Mouse (Mus musculus): ENCODE measurements around the gene Smyd3.

The Smyd3 gene

DNA sequence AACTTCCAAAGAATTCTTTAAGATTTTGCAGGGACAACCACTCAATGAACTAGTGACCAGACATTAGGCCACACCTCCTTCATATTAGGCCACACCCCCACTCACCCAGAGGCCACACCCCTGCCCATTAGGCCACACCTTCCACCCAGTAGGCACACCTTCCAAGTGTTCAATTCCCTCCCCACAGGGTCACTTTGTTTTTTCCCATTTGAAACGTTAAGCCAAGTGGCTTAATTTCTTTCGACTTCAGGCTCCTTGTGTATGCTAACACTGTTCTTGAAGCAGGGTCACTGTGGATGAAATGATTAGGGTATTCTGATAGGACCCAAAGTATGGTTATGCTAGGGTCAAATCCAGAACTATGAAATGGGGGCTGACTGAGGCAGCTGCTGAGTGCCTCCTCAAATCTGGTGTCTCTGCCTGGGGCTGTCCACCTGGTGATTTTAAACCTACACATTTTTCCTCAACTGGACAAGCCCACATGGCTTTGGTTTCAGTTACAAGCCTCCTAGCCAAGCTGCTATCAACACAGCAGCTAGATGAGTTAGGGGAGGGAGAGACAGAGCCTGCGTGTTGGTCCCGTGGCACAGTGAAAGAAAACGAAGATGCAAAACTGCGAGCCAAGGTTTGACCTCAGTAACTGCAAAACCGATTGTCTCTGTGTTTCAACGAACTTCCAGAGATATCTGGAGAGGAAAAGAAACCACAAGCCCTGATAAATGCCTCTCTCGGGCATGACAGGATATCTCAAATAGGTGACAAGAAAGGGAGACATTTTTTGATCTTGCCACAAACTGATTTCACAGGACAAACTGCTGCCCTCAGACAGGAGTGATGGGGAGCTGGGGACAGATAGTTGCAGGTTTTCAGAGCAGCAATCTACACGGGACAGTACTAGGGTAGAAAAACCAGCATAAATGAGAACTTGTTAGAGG lies 400.8 kb downstream of the Smyd3 start:
- no peak for DNase-seq (ENCODE audit: low read depth)

- DNase-seq (ENCODE audit: low read depth): no peak
These were observed 402.9 kb downstream of the Smyd3 start for GRCm38 (mm10) chr1:179114833-179115495.

- no peak for DNase-seq (ENCODE audit: low read depth)
These were observed 403.5 kb downstream of the Smyd3 start for GRCm38 (mm10) chr1:179114385-179114784.

GRCm38 (mm10) chr1:179108759-179109158 lies 409.1 kb downstream of the Smyd3 start:
- no peak for DNase-seq (ENCODE audit: low read depth)

DNA sequence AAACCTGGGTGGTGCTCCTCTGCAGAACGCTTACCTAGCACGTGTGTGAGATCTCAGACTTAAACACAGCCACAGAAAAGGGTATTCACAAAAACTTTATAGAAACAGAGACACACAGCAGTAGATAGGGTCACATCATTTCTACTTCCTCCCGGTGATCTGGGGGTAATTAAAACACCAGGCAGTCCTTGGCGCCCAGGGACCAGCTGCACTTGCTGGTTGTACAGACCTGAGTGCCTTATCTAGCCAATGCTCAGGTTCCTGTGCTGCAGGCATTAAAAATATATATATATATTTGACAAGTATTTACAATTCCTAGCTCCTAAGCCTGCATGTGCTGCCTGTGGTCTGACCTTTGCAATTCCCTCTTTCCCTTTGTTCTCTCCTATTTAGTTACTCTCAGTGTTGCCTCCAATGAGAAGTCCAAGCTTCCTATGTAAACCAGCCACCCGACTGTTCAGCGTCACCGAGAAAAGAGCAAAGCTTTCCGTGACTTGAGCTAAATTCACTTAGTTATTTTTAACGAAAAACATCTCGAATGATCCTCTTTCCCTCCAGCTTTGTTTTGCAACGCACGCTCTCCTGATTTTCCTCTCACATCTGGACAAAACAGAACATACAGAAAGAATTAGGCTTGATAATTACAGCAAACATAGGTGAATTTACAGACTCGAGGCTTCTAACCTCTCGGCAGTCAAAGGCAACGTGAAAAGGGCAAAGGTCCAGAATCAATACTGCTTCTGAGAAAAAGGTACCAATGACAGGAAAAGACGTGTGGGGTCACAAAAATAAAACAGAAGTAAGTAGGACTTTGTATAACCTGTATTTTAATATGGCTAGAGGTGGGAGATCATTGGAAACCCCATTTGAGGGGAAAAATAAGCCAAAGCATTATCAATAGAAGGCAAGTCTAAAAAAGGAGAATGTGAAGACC lies 409.8 kb downstream of the Smyd3 start:
- no peak for DNase-seq (ENCODE audit: low read depth)

- no peak for DNase-seq (ENCODE audit: low read depth)
These were observed 410.6 kb downstream of the Smyd3 start for GRCm38 (mm10) chr1:179107211-179107610.

DNA sequence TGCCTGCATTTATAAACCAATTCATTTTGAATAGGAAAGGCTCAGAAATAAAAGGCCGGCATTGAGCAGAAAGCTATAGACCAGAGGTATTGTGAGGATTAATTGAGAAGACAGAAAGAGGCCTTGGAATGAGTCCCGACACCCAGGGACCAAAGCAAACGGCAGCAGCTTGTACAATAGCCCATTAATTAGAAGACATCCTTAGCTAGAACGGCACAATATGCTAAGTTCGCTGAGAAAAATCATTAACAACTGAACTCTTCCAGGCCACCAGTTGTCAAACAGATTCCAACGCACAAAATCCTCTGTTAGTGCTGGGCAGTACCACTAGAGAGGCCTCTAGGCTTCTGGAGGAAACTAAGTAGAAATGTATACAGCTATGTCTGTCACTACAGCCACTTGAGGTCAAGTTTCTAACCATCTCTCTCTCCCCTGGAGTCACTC lies 411.1 kb downstream of the Smyd3 start:
- no peak for DNase-seq (ENCODE audit: low read depth)

GRCm38 (mm10) chr1:179106103-179106701 lies 411.6 kb downstream of the Smyd3 start:
- no peak for DNase-seq (ENCODE audit: low read depth)

DNA sequence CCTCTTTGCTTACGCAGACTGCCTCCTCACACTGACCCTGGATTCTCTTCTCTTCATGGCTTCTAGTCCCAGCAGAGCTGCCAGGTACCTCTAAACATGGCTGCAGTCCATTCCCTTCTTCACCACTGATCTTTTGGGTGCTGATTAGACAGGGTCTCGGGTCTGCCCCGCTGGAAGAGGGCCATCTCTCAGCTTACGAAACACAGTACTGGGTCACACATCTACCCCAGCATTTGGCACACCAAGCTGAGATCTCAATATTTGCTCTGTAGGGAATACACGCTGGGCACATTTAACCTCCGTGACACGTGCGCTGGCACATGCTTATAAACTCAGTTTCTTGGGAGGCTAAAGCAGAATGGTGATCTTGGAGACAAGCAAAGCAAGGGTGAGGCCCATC lies 413.4 kb downstream of the Smyd3 start:
- no peak for DNase-seq (ENCODE audit: low read depth)

DNA sequence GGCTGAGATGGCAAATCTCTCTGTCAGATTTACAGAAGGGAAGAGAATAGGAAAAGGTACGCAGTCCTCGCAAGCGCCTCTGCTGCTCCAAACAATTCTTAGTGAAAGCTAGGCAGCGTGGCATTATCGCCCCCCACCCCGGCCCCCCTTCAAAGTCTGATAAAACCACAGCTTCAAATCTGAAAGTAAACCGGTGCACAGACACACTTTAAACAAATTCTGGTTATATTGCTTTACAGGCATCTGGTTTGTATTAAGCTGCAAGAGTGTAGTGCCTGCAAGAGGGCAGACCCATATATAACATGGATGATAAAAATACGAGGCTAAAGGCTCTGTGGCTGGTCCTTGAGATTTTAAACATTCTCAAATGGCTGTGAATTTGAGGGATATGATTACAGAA lies 420.8 kb downstream of the Smyd3 start:
- DNase-seq (ENCODE audit: low read depth): no peak

- no peak for DNase-seq (ENCODE audit: low read depth)
These were observed 421.5 kb downstream of the Smyd3 start for GRCm38 (mm10) chr1:179096323-179096722.

DNA sequence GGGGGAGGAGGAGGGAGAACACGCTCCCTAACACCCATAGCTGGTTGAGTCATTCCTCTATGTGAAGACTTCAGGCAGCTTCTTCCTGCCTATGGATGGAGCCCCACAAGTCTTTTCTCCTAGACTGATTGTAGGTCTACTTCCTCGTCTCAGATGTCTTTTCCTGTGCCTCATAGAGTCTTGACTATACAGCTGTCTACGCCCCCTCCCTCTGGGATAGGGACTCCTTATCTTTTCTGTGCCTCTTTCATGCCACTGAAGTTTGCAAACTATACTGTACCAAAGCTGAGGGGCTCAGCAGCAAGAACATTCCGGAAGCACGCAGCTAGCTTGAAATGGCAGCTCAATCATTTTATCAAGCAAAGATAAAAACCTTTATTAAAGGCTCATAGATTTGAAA lies 428.7 kb downstream of the Smyd3 start:
- no peak for DNase-seq (ENCODE audit: low read depth)

DNA sequence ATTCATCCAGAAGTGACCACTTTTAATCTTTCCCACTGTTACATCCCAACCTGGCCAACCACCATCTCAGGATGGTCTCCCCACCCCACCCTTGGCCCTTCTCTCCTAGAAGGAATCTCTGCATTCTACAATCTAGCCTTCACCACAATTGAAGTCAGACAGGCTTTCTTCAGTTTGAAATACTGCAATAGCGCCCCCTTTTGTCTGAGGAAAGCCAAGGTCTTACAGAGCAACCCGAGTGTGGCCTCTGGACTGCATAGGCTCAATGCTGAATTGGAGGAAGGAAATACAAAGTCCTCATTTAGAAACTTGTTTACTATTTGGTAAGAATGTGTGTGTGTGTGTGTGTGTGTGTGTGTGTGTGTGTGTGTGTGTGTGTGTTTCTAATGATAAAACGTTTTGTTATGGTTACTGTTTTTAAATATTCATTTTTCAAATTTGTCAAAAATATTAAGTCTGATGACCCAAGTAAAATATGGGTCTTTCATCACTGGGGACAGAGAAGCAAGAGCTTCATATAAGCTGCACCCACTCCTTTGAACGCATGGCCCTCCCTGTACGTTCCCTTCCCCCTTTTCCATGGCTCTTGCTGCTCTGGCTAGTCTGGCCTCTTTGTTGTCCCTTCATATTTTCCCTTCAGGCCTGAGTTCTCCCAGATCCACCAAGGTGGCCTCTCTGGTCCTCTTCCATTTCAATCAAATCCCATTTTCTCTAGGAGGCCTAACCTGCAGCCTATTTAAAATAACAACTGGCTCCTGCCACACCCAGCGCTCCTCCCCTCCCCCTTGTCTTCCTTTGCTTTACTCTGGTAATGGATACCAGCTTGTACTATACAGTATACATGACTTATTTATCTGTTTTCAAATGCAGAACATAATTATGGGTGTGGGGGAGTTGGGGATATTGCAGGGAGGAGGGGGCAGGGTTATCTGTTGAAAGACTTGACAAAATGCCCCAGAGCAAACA lies 430.5 kb downstream of the Smyd3 start:
- no peak for DNase-seq (ENCODE audit: low read depth)

DNA sequence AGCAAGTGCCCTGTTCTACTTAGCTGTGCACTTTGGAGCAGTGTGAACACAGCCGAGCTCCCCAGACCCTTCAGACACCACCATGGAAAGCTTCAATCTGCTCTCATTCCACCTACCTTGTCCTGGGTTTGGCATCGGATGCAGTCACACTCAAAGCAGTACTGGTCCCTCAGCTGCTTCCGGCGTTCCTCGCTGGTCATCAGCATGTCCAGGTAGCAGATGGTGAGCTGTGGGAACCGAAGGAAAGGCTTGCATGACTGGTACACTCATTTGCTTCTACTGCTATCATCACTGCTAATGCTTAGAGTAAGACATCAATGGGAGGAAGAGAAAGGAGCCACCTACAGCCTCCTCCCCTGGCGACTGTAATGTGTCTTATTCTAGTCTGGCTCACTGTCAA lies 431.6 kb downstream of the Smyd3 start:
- no peak for DNase-seq (ENCODE audit: low read depth)

DNA sequence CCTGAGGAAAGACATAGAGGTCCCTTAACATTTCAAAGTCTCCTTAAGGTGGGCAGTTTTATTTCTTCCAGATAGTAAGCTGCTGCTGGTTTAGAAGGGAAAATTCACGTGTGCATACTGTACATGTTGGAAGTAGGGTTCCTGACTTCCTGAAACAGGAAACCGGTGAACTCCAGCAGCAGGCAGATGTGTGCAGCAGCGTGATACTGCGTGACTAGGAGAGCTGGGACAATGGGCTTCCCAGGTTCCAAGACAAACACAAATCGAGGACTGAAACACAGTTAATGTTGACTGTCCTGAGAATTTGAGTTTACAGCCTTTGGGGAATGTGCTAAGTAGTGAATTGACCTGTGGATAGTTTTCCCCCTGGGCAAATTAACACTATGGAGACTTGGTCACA lies 434.7 kb downstream of the Smyd3 start:
- DNase-seq (ENCODE audit: low read depth): no peak

- DNase-seq (ENCODE audit: low read depth): no peak
These were observed 444.0 kb downstream of the Smyd3 start for GRCm38 (mm10) chr1:179073846-179074245.

DNA sequence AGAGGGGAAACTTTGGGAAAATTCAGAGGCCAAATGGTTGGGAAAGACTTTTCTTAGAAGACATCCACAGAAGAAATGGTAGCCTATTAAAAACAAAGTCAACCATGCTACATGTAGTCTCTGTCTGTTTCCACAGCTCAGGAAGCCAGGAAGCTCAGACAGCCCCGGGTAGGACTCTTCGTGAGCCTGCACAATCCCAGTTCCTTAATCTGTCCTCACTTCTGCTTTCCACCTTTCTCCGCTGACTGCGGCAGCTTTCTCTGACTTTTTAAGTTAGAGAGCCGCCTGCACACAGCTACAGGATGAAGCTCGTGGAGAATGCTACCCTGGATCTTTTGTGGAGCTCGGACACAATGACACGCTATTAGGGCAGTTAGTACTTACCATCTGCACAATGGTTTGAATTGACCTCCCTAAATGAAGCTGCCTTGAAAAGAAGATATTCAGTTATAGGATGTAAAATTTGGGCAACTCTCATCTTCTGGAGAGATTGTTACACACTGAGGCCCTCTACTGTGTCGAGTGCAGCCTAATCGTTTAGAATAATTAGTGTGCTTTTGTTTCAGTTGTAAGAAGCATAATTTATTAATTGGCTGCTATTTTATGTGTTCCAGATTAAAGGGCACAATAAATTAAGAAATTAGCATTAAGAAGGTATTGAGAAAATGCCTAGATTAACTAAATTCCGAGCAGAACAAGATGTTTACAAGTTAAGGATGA lies 444.7 kb downstream of the Smyd3 start:
- DNase-seq (ENCODE audit: low read depth): no peak

DNA sequence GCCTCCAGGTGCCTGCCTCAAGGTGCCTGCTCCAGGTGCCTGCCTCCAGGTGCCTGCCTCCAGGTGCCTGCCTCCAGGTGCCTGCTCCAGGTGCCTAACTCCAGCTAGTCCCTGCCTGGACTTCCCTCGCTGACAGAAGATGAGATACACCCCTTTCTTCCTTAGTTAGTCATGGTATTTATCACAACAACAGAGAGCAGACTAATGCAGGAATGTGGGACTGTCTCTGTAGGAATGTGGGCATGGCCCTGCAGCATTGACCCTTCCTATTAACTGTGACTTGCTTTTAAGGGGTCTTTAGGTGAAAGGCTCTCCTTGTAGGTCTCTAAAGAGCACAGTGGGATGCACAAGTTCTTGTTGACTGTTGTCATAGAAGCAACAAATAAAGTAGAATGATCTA lies 445.4 kb downstream of the Smyd3 start:
- DNase-seq (ENCODE audit: low read depth): no peak

DNA sequence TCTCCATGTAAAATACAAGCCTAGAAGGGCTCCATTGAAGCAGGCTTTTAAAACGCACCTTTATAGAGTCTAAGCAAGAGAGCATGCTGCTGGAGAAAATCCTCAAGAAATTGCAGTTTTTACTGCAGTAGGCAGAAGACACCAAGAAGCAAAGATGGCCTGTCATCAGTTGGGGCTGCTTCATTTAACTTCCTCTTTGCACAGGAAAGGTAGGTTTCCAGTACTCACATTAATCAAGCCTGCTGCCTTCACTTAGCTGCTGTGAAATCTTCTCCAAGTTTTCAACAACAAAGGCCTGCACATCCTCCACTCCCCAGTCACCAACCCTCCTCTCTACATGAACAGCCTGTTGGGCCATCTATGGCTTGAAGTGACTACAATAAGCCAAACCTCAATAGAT lies 448.9 kb downstream of the Smyd3 start:
- DNase-seq (ENCODE audit: low read depth): no peak

- no peak for DNase-seq (ENCODE audit: low read depth)
These were observed 452.6 kb downstream of the Smyd3 start for GRCm38 (mm10) chr1:179065294-179065601.

Measured in naive thymus-derived CD4-positive, alpha-beta T cell, adult 2 months (primary cell).